Mouse (Mus musculus): ENCODE results near the gene Hoxa11.
A peak's percentile ranks its signal among the peaks of the same experiment; 100 is the strongest.

Hoxa11 gene

GRCm38 (mm10) chr6:52247766-52248637 is 2.4 kb upstream of the Hoxa11 start:
- no peak for DNase-seq (ENCODE audit: extremely low spot score, low spot score)

GRCm38 (mm10) chr6:52246916-52247315 is 1.3 kb upstream of the Hoxa11 start:
- DNase-seq (ENCODE audit: extremely low spot score, low spot score): no peak

- DNase-seq (ENCODE audit: extremely low spot score, low spot score): no peak
Measured at GRCm38 (mm10) chr6:52246403-52246803, 793 bp upstream of the Hoxa11 start.

- DNase-seq (ENCODE audit: extremely low spot score, low spot score): no peak
Measured at GRCm38 (mm10) chr6:52245040-52245756, 412 bp downstream of the Hoxa11 start.

- DNase-seq (ENCODE audit: extremely low spot score, low spot score): no peak
Measured at GRCm38 (mm10) chr6:52244471-52245039, 1.1 kb downstream of the Hoxa11 start.

GRCm38 (mm10) chr6:52243681-52244121 is 1.9 kb downstream of the Hoxa11 start:
- no peak for DNase-seq (ENCODE audit: extremely low spot score, low spot score)

- no peak for DNase-seq (ENCODE audit: extremely low spot score, low spot score)
Measured at GRCm38 (mm10) chr6:52242801-52243332, 2.7 kb downstream of the Hoxa11 start.

- no peak for DNase-seq (ENCODE audit: extremely low spot score, low spot score)
Measured at GRCm38 (mm10) chr6:52241001-52241621, 4.5 kb downstream of the Hoxa11 start.

GRCm38 (mm10) chr6:52240389-52241000 is 5.1 kb downstream of the Hoxa11 start, which contains the start of gene Hoxa10:
TSS of gene Hoxa10 (minus strand) at chr6:52240854.
- DNase-seq (ENCODE audit: extremely low spot score, low spot score): peak; percentile 95

- DNase-seq (ENCODE audit: extremely low spot score, low spot score): no peak
Measured at GRCm38 (mm10) chr6:52239625-52240388, 5.8 kb downstream of the Hoxa11 start.

GRCm38 (mm10) chr6:52238976-52239375 is 6.6 kb downstream of the Hoxa11 start:
- DNase-seq (ENCODE audit: extremely low spot score, low spot score): no peak

- no peak for DNase-seq (ENCODE audit: extremely low spot score, low spot score)
Measured at GRCm38 (mm10) chr6:52238155-52238545, 7.5 kb downstream of the Hoxa11 start.

- no peak for DNase-seq (ENCODE audit: extremely low spot score, low spot score)
Measured at GRCm38 (mm10) chr6:52237346-52238154, 8.1 kb downstream of the Hoxa11 start.

- DNase-seq (ENCODE audit: extremely low spot score, low spot score): no peak
Measured at GRCm38 (mm10) chr6:52236806-52237205, 8.8 kb downstream of the Hoxa11 start.

- no peak for DNase-seq (ENCODE audit: extremely low spot score, low spot score)
Measured at GRCm38 (mm10) chr6:52235866-52236265, 9.7 kb downstream of the Hoxa11 start.

GRCm38 (mm10) chr6:52235267-52235666 is 10.3 kb downstream of the Hoxa11 start:
- DNase-seq (ENCODE audit: extremely low spot score, low spot score): no peak

GRCm38 (mm10) chr6:52234428-52235140 is 11.0 kb downstream of the Hoxa11 start:
- no peak for DNase-seq (ENCODE audit: extremely low spot score, low spot score)

- DNase-seq (ENCODE audit: extremely low spot score, low spot score): no peak
Measured at GRCm38 (mm10) chr6:52233546-52234427, 11.8 kb downstream of the Hoxa11 start.

Data from neural tube, embryonic 10.5 days (tissue).